Mouse (Mus musculus) left cerebral cortex, postnatal 25 days (tissue): ENCODE results near the gene Kdm6a. TPM values are rescaled to one million over a fixed set of nuclear protein-coding genes. Genes with fewer than 3 reads are reported as not detected.

Experiments
- DNase-seq, 2 experiments: peaks; one replicate each; pipeline ENCODE4 v3.0.0; 2022; ENCODE audit warnings: low spot score in 2 of 2, mixed read lengths in 1 of 2
- intact Hi-C: fragments of 180-260 bp; cut with DNase I; formaldehyde crosslinking; loops from one replicate; pipeline ENCODE4 v1.15.1; 2025
- total RNA-seq, 2 experiments: library from RNA; stranded (reverse); gene quantifications; 2 replicates each; pipeline ENCODE4 v1.2.3; 2021

Kdm6a gene
- 10 to 100 TPM; 40.8 to 54.0 TPM for total RNA-seq

DNA sequence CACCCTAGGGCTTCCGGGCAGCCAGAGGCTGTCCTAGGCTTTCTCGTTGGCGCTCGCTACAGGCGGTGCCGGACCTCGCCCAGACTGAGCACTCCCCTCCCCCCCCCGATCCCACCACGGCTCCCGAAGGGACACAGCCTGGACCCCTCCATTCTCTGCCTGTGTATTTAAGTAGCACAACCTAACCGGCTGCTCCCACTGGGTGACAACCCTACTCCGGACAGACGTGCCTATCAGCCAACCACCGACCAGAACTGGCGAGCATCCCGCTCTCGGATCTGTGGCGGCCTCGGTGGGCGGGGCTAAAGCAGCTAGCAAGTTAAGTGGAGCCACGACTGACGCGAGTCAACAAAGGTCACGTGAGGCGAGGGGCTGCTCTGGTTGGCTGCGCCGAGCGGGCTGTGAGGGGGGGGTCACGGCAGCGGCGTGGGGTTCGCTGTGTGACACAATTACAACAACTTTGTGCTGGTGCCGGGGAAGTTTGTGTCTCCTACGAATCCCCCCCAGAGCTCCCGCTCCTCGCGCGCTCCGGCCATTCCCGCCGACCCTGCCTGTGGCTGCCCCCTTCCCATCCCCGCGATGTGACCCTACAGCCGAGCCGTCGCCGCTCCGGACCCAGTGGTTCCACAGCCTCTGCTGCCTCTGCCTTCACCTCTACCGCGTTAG is at the start of gene Kdm6a:
Gene Kdm6a, plus strand, starts transcription at position 384 of the 666 bp plus-strand sequence.
- intact Hi-C loops, result loop anchor here (1.0 to 5.0 kb wide), 3 partner anchors 90 to 1265 kb away; no protein-coding TSS in a partner anchor

DNA sequence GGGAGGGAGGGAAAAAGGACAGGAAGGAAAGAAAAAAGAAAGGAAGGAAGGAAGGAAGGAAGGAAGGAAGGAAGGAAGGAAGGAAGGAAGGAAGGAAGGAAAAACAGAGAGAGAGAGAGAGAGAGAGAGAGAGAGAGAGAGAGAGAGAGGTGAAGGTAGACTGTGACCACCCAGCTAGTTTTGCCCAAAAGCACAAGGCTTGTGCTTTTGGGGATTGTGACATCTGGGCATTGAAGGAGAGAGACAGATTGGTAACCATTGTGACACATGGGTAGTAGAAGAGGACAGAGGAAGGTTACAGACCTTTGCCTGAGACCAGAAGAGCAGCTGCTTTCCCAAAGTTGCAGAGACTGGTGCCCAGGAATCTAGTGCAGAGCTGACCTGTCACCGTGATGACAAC is 16.8 kb upstream of the Kdm6a start, which contains the start of gene Dusp21:
Gene Dusp21, plus strand, starts transcription at position 301 of the 400 bp plus-strand sequence.
- intact Hi-C loops, result no loop called here
- no peak for DNase-seq

More for the DNA sequence above, at the start of gene Kdm6a:
- peak; percentile 99 to 100 for DNase-seq

DNA sequence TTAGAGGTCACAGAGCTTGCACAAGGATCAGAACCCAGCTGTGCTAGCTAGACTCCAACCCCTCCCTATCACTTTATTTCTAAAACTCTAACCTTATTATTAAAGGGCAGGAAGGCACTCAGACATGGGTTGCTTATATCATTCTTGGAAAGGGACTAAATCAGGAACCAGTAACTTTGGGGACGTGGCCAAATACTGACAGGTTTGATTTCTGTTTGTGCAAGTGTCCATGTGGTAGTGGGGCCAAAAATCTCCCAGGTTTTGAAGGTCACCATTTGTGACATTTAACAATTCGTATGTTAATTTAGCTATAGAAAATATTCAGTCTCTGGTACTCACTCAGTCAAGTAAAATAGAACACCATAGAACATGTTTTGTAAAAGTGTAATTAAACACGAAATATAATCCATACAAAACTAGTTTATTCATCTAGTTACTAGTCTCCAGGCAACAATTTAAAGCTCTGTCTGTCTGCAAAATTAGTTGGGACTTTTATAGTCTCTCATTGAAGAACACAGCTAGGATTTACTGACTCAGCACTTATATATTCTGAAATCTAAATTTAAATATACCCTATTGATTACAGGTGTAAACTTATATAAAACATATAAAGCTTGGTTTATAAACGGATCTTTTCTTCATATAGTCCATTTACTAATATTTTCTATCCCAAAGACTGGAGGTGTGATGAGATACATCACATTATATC is 1.5 kb upstream of the Kdm6a start:
- DNase-seq, result no peak
- intact Hi-C loops, result loop anchor here (2.0 to 5.0 kb wide), 3 partner anchors 91 to 1264 kb away; no protein-coding TSS in a partner anchor

DNA sequence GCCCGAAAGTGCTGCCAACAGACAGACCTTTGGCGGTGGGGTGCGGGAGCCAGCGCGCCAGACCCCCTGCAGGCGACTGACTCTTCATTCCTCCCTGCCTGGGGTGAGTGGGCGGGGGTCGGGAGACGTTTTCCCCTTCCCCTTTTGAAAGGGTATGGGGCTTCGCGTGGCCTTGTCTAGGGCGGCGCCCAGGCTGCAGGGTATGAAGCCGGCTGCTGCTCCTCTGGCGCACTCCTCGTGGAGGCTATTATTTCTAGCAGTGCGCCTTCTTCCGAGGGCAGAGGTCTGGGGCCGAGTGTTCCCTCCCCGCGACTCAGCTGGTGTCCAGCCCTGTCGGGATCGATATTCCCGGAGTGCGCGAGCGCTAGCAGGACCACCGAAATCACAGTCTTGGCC is 581 bp upstream of the Kdm6a start:
- no peak for DNase-seq
- intact Hi-C loops, result loop anchor here (1.0 to 5.0 kb wide), 4 partner anchors 91 to 1264 kb away; no protein-coding TSS in a partner anchor

DNA sequence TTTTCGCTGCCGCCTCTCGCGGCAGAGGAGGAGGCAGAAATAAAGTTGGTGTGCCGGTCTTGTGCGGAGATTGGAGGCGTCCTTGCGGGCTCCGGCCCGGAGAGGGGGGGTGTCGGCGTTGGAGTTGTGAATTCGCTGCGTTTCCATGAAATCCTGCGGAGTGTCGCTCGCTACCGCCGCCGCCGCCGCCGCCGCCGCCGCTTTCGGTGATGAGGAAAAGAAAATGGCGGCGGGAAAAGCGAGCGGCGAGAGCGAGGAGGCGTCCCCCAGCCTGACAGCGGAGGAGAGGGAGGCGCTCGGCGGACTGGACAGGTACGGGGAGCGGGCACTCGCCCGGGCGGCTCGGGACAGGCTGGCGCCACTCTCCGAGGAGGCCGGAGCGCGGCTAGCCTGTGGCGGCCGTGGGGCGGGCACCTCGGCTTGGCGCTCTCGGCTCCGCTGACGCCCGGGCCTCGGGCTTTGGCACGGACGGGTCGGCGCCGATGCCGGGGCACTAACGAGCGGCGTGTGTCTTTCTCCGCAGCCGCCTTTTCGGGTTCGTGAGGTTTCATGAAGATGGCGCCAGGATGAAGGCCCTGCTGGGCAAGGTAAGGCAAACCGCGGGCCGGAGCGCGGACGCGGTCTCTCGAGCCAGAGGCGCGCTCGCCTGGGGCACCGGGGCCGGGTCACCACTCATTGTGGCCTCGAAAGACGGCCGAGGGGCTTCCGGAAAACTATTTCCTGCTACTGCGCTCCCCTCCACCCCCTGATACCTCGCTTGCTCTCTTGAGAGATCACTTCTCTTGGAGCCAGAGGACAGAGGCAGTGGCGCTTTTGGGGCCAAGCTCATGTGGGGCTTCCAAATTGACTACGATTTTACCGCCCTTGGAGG is 721 bp downstream of the Kdm6a start:
- intact Hi-C loops, result loop anchor here (1.0 to 5.0 kb wide), 3 partner anchors 89 to 1266 kb away; no protein-coding TSS in a partner anchor
- peak; percentile 30 to 70 for DNase-seq

DNA sequence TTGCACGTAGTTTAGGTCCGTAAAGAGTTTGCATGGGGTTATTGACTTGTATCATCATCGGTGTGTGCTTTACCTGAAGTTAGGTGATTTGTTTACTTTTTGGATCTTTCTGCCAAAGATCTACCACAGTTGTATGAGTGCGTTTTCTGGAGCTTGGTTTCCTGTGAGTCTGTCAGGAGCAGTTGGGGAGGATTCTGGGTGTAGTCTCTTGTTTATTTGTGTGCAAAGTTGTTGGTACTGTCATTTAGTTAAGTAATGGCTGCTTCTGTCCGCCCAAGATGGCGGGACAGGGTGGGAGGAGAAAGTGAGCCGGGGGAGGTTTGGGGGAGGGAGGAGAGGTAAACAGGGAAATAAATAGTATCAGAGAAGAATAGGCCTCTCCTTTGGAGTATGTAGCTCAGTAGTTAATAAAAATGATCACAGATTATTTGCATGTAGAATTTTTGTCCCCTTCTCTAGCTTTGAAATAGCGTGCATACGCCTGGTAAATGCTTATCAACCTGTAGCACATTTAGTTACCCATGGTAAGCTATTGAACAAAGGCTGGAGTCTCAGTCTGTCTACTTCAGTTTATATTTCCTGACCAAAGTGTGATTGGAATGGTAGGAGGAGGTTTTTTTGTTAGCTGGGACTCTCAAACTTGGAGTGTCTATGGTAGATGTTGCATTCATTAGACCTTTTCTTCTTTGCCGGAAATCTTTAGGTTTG is 1.7 kb downstream of the Kdm6a start:
- intact Hi-C loops, result loop anchor here (5.0 kb wide), 2 partner anchors 88 to 1267 kb away; no protein-coding TSS in a partner anchor
- DNase-seq, result peak in 1 of 2 experiments; percentile 4

DNA sequence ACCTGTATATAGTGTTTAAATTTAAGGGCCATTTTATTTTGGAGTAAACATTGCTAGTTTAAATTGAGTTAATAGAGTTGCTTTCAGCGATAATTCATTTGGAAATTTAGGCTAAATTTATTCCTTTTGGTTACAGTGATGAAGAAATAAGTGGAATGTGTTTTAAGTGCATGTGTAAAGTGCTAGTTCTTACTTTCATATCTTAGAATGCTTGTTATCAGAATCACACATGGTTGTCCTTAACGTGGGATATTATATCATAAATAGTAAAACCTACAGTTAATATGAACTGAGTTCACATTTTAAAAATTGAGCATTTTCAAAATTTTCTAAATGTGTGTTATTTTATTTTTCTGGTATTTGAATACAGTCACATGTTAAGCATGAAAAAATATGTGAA is 2.7 kb downstream of the Kdm6a start:
- intact Hi-C loops, result no loop called here
- DNase-seq, result no peak

DNA sequence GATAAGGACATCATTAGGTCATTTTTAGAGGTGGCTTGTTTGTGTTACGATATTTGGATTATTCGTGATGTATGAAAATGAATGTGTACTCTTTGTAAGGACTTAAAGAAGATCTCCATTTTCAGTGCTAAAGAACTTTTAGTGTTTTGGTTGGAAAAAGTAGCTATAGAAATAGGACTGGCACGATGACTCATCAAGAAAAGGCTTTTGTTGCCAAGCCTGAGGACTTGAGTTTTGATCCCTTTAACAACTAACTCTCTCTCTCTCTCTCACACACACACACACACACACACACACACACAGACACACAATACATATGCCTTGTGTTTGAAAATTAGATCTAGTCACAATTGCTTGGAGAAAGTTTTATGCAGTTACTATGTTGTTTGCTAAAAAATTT is 4.6 kb downstream of the Kdm6a start:
- DNase-seq, result no peak
- intact Hi-C loops, result no loop called here

DNA sequence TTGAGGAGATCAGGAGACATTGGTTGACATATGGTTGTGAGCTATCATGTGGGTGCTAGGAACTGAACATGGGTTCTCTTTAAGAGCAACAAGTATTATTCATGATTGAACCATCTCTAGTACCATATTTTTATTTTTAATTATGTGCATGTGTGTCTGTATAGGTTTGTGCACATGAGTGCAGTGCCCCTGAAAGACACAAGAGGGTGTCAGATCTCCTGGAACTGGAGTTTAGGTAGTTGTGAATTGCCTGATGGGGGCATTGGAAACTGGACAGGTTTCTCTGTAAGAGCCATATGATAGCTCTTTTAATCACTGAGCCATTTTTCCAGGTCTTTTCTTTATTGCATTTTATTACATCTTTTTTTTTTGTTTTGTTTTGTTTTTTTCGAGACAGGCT is 6.6 kb downstream of the Kdm6a start:
- intact Hi-C loops, result no loop called here
- no peak for DNase-seq

DNA sequence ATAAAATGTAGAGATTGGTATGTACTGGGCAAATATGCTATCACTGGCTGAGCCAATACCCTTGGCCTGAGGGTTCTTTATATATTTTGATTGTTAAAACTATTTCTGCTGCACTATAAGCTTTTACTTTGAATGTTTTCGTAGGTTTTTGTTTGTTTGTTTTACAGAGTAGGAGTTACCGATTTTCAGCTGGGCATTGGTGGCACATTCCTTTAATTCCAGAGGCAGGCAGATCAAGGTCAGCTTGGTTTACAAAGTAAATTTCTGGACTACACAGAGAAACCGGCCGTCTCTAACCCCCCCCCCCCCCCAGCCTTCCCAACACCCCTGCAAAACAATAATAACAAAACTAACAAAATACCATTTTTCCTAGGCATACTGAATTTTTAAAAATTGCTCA is 12.5 kb downstream of the Kdm6a start:
- intact Hi-C loops, result no loop called here
- DNase-seq, result no peak

DNA sequence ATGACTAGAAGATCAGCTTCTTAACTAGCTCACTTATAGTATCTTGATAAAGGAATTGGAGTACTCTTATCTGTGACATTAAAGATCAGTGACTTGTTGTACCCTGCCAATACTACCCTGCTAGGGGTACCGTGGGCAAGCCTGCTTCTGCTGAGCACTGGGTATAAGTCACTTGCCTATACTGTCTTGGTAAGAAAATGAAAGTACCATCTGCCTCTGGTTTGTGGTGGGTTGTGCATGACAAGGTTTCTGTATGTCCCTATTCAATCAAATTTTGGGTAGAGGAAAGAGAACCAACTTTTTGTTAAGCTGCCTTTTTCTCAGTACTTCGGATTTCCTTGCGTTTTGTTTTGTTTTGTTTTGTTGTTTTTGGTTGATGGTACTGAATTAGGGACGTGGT is 15.4 kb downstream of the Kdm6a start:
- intact Hi-C loops, result no loop called here
- no peak for DNase-seq

DNA sequence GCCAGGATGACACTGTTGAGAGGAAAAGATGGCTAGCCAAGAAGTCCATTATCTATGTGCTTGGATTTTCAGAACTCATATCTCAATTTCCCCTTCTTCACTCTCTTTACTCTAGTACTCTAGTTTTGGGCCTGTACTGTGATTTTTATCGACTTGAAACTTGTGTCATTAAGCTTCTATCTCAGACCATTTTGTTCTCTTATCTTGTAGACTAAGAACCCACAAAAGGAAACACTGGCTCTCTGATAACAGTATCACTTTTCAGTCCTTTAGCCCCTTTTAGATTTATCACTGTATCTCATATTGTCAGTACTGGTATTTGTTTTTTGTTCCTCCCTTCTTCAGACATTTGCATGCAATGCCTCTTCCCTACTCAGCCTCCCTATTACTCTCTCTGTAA is 17.1 kb downstream of the Kdm6a start:
- intact Hi-C loops, result no loop called here

DNA sequence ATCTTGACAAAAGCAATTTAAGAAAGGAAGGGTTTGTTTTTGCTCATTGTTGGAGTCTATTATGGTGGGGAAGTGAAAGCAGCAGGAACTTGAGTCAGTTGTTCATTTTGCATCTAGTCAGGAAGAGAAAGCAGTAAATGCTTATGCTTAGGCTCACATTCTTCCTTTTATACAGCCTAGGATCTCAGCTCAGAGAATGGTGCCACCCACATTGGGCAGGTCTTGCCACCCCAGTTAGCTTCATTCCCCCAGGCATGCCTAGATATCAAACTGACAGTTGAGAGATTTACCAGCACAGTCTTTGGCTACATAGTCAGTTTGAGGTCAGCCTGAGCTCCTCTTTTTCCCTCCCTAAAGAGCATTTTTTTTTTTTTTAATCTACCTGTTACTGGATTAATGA is 24.8 kb downstream of the Kdm6a start:
- intact Hi-C loops, result no loop called here
- DNase-seq, result no peak

More for the DNA sequence above, 17.1 kb downstream of the Kdm6a start:
- DNase-seq, result no peak

DNA sequence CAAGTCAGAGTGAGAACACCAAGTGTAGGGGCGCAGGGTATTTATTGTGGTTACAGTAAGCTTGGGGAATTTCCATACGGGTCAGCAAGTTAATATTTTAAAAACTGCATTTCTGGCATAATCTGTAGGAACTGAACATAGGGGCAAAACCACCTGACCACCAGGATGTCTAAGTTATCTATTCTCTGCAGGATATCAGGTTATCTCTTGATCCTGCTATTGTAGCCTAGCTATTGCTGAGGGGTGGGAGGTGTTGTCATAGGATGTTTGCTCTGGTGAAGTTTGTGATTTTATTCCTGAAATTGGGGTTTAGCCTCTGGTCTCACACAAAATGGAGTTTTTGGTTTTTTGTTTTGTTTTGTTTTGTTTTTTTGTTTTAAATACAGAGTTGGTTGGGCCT is 25.9 kb downstream of the Kdm6a start:
- intact Hi-C loops, result no loop called here
- no peak for DNase-seq

DNA sequence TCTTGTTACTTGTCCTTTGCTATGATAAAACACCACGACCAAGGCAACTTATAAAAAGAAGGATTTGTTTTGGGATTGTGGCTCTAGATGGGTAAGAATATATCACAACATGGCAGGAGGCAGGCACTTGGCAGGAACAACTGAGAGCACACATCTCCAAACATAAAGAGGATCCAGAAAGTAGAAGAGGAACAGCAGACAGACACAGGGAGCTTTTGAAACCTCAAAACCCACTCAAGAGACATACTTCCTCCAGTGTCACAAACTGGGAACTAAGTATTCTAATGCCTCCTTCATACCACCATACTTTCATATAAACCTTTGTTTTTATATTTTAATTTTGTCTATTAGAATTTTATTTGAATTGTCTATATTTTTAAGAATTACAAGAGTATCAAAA is 77.2 kb downstream of the Kdm6a start:
- intact Hi-C loops, result no loop called here
- no peak for DNase-seq

DNA sequence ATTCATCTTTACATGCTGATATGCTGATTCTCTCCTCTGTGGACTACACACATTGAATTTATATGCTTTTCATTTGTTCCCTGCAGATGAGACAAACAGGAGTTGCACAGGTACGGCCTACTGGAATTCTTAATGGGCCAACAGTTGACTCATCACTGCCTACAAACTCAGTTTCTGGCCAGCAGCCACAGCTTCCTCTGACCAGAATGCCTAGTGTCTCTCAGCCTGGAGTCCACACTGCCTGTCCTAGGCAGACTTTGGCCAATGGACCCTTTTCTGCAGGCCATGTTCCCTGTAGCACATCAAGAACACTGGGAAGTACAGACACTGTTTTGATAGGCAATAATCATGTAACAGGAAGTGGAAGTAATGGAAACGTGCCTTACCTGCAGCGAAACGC is 88.2 kb downstream of the Kdm6a start:
- intact Hi-C loops, result loop anchor here (5.0 to 10.0 kb wide), 2 partner anchors 88 to 1356 kb away; partner anchors contain the start of gene Kdm6a
- DNase-seq, result peak in 1 of 2 experiments; percentile 3

DNA sequence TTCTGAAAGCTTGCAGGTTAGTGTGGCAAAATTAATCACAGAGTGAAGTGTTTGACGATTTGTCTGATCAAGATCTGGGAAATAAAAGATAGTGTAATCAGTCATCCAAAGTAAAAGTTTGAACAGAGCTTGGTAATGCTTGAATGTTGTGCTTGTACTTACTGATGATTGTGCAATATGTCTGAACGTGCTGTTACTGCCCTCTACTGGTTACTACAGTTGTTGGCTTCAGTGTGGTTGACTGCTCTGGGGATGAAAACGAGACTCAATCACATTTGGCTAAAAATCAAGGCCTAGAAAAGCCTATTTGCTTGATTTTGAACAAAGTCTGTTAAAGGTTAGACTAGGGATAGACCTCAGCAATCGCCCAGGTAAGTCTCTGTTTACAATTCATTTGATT is 92.4 kb downstream of the Kdm6a start:
- intact Hi-C loops, result loop anchor here (5.0 to 10.0 kb wide), 2 partner anchors 92 to 1360 kb away; partner anchors contain the start of gene Kdm6a

DNA sequence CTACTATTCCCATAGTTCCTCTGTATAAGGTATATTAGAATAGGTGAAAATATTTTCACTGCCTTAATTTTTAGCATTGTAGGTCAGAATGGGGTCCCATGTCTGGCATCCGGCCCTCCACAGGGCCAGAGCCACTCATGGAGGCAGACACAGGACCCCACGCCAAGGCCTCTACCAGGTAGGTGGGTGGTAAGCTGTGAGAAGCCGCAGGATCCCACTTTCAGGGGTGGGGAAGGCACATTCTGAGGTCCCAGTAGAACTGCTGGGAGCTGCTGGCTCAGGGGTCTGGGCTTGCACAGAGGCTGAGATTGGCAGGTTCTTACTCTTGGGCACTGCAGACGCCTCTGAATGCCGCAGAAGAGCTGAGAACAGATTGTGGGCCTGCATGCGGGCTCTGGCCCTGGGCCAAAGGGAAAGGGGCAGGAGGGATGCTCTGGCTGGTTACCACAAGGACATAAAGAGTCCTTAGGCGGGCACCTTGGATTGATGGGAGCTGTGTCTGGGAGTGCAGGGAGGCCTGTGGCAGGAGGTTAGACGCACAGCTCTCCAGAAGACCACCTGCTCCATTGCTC is 95.9 kb downstream of the Kdm6a start:
- intact Hi-C loops, result loop anchor here (10.0 kb wide), 1 partner anchor 1364 kb away; no protein-coding TSS in a partner anchor
- DNase-seq, result no peak

More for the DNA sequence above, 92.4 kb downstream of the Kdm6a start:
- peak; percentile 67 to 70 for DNase-seq

DNA sequence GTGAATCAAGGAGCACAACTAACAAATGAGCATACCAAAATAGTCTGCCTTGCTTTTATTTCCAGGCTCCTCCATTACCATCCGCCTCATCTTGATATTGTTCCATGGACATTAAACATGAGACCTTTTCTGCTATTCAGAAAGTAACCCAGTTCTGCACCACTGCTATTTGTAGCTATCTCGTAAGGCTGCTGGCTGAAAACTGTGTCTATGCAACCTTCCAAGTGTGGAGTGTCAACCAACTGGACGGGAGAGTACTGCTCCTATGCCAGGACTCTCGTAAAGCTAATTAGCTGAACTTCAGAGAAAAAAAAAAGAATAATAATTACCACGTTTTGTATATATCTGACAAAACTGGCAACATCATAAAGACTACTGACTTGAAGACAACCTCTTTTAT is 116.2 kb downstream of the Kdm6a start:
- DNase-seq, result no peak
- intact Hi-C loops, result loop anchor here (10.0 kb wide), 1 partner anchor 136 kb away; no protein-coding TSS in a partner anchor
